Comparison of ENCODE assay signal across 8 mouse cellular contexts in genomic region chr15:79357036-79357911, GRCm38 (mm10). TPM values are rescaled to one million over a fixed set of nuclear protein-coding genes. Genes with fewer than 3 reads are reported as not detected.
DNase-seq lines count a peak whose midpoint lies in the region; ATAC-seq and TF ChIP-seq lines count a peak whose summit lies in the region.

No protein-coding gene starts in this region.

- intact Hi-C loops in gastrocnemius, postnatal 14 days (cut with DNase I; ENCODE audit: low total_unique reads): no loop called here

- no peak for TF ChIP-seq EP300 in MEL (IDR thresholded peaks at IDR 0.05; ENCODE audit: low read depth in 1 of 2, low read length in 2 of 2)

- no peak for TF ChIP-seq CTCF in MEL (IDR thresholded peaks at IDR 0.05 in 2 of 3, conservative IDR thresholded peaks at IDR 0.05 in 1 of 3; ENCODE audit: control insufficient read depth in 1 of 3, insufficient read depth in 1 of 3, low read depth in 2 of 3, low read length in 3 of 3, poor library complexity in 1 of 3, severe bottlenecking in 1 of 3)
- TF ChIP-seq CTCF in small intestine, adult 2 months (IDR thresholded peaks at IDR 0.05; ENCODE audit: extremely low read depth, insufficient read length, insufficient replicate concordance, low read depth, low read length): 0 out of 2 replicates have a peak, but pooled peaks have one; percentile 11

- H3K9ac ChIP-seq in MEL (ENCODE audit: control insufficient read depth, low read depth, low read length, poor library complexity, severe bottlenecking): peak overlapping the region; percentile 58
- peak overlapping the region; percentile 75 for H3K9ac ChIP-seq in intestine, embryonic 16.5 days (ENCODE audit: low read depth, low read length)
- H3K9ac ChIP-seq in midbrain, embryonic 14.5 days (replicated peaks; ENCODE audit: low read length): peak overlapping the region; percentile 53

- TF ChIP-seq RAD21 in MEL (IDR thresholded peaks at IDR 0.05; ENCODE audit: low read depth, low read length): no peak

- H3K79me2 ChIP-seq in MEL (ENCODE audit: control insufficient read depth, insufficient read depth, low read length, poor library complexity): no peaks in the 10 kb centered on the region

- peak overlapping the region; percentile 48 to 60 for H3K4me3 ChIP-seq in MEL (ENCODE audit: control insufficient read depth in 1 of 2, insufficient read depth in 1 of 2, low read depth in 2 of 2, low read length in 2 of 2)
- peak overlapping the region; percentile 55 for H3K4me3 ChIP-seq in intestine, embryonic 16.5 days (ENCODE audit: low read length)
- H3K4me3 ChIP-seq in midbrain, embryonic 14.5 days (replicated peaks; ENCODE audit: low read depth, low read length): peak overlapping the region; percentile 44
- peak overlapping the region; percentile 65 for H3K4me3 ChIP-seq in small intestine, adult 2 months (ENCODE audit: low read depth, low read length)

- DNase-seq in MEL (ENCODE audit: low read depth, low spot score) (peak; percentile 57), liver (peak; percentile 87)
- peak; percentile 65 for DNase-seq in gastrocnemius, postnatal 14 days
- DNase-seq in midbrain, embryonic 14.5 days: peak; percentile 84
- DNase-seq in cerebellum, adult 8-10 months: no peak

- H3K9me3 ChIP-seq in MEL (replicated peaks; ENCODE audit: insufficient read depth, low read length): no peaks in the 10 kb centered on the region
- H3K9me3 ChIP-seq in intestine, embryonic 16.5 days (ENCODE audit: control insufficient read depth, low read length): no peaks in the 10 kb centered on the region
- H3K9me3 ChIP-seq in midbrain, embryonic 14.5 days (ENCODE audit: control insufficient read depth, low read length): no peaks in the 10 kb centered on the region

- H3K4me2 ChIP-seq in intestine, embryonic 16.5 days (ENCODE audit: low read depth, low read length): peak overlapping the region; percentile 94
- peak overlapping the region; percentile 95 for H3K4me2 ChIP-seq in midbrain, embryonic 14.5 days (ENCODE audit: low read length)

- TF ChIP-seq POLR2A in MEL (IDR thresholded peaks at IDR 0.05; ENCODE audit: control insufficient read depth in 1 of 2, insufficient read depth in 1 of 2, low read depth in 1 of 2, low read length in 2 of 2, poor library complexity in 1 of 2): peak; percentile 30 to 46; a peak in 1 of 4 replicates
- peak; percentile 60; the same call in 1 of the 2 replicates for TF ChIP-seq POLR2A in small intestine, adult 2 months (IDR thresholded peaks at IDR 0.05; ENCODE audit: low read depth, low read length)

- under 1% methylated on average over 77 of the region's 77 CpGs for WGBS in intestine, embryonic 16.5 days
- under 1% methylated on average over 77 of the region's 77 CpGs for WGBS in midbrain, embryonic 14.5 days
- WGBS in small intestine, adult 2 months: 1% methylated on average over 77 of the region's 77 CpGs

- peak; percentile 57 for ATAC-seq in common myeloid progenitor, adult 5-6 weeks (replicated peaks; ENCODE audit: low read depth, poor library complexity, severe bottlenecking)
- peak; percentile 86 for ATAC-seq in intestine, embryonic 16.5 days
- ATAC-seq in midbrain, embryonic 14.5 days (ENCODE audit: low FRiP score, low TSS enrichment): peak; percentile 72

- no peaks in the 10 kb centered on the region for H3K36me3 ChIP-seq in MEL (ENCODE audit: control insufficient read depth in 1 of 2, insufficient read depth in 2 of 2, low read length in 2 of 2)
- H3K36me3 ChIP-seq in intestine, embryonic 16.5 days (ENCODE audit: control insufficient read depth, insufficient read depth, low read length): peaks cover 7% of the 10 kb centered on the region; the same call in 1 of the 2 replicates
- H3K36me3 ChIP-seq in midbrain, embryonic 14.5 days (ENCODE audit: control insufficient read depth, insufficient read depth, low read length): peaks cover 16% of the 10 kb centered on the region
- H3K36me3 ChIP-seq in small intestine, adult 2 months (ENCODE audit: control insufficient read depth, insufficient read depth, low read length): peaks cover 8% of the 10 kb centered on the region; the same call in 1 of the 2 replicates

- H3K27me3 ChIP-seq in MEL (ENCODE audit: control insufficient read depth in 1 of 2, insufficient read depth in 2 of 2, low read length in 2 of 2): no peaks in the 10 kb centered on the region
- no peaks in the 10 kb centered on the region for H3K27me3 ChIP-seq in intestine, embryonic 16.5 days (replicated peaks; ENCODE audit: control insufficient read depth, insufficient read depth, low read length)
- peaks cover 24% of the 10 kb centered on the region for H3K27me3 ChIP-seq in midbrain, embryonic 14.5 days (ENCODE audit: control insufficient read depth, insufficient read depth, low read length)
- H3K27me3 ChIP-seq in small intestine, adult 2 months (ENCODE audit: control insufficient read depth, insufficient read depth, low read length): no peaks in the 10 kb centered on the region

- H3K4me1 ChIP-seq in MEL (ENCODE audit: control insufficient read depth in 1 of 2, insufficient read depth in 2 of 2, low read length in 2 of 2): peaks cover 0 to 3% of the 10 kb centered on the region in 2 experiments; a peak in 1 of 4 replicates
- H3K4me1 ChIP-seq in intestine, embryonic 16.5 days (ENCODE audit: control insufficient read depth, insufficient read depth, low read length): peaks cover 56% of the 10 kb centered on the region
- peaks cover 9% of the 10 kb centered on the region; the same call in 1 of the 2 replicates for H3K4me1 ChIP-seq in midbrain, embryonic 14.5 days (ENCODE audit: control insufficient read depth, insufficient read depth, low read length)
- peaks cover 39% of the 10 kb centered on the region for H3K4me1 ChIP-seq in small intestine, adult 2 months (ENCODE audit: control insufficient read depth, insufficient read depth, insufficient read length, low read length)

- H3K27ac ChIP-seq in MEL (ENCODE audit: control insufficient read depth, low read depth, low read length): no peak overlapping the region
- peak overlapping the region; percentile 87 for H3K27ac ChIP-seq in intestine, embryonic 16.5 days (ENCODE audit: low read length)
- H3K27ac ChIP-seq in midbrain, embryonic 14.5 days (replicated peaks; ENCODE audit: low read depth, low read length): no peak overlapping the region
- peak overlapping the region; percentile 51 for H3K27ac ChIP-seq in small intestine, adult 2 months (ENCODE audit: insufficient read depth, low read depth, low read length)

TF ChIP-seq in MEL, 35 proteins besides CTCF, POLR2A, EP300 and RAD21:
- TF ChIP-seq ELF1 (IDR thresholded peaks at IDR 0.05; ENCODE audit: low read depth, low read length): no peak
- no peak for TF ChIP-seq TAL1 (IDR thresholded peaks at IDR 0.05; ENCODE audit: low read length)
- no peak for TF ChIP-seq MYB (IDR thresholded peaks at IDR 0.05; ENCODE audit: low read depth, low read length)
- no peak for TF ChIP-seq ZC3H11A (IDR thresholded peaks at IDR 0.05; ENCODE audit: low read depth, low read length)
- TF ChIP-seq MAX (IDR thresholded peaks at IDR 0.05; ENCODE audit: low read length): peak; percentile 87
- no peak for TF ChIP-seq E2F4 (IDR thresholded peaks at IDR 0.05; ENCODE audit: borderline replicate concordance, low read depth, low read length)
- TF ChIP-seq JUND (IDR thresholded peaks at IDR 0.05; ENCODE audit: low read depth, low read length): no peak
- no peak for TF ChIP-seq TCF12 (IDR thresholded peaks at IDR 0.05; ENCODE audit: low read depth, low read length)
- 0 out of 2 replicates have a peak, but pooled peaks have one; percentile 28 for TF ChIP-seq MYC (IDR thresholded peaks at IDR 0.05; ENCODE audit: low read depth, low read length)
- 0 out of 2 replicates have a peak, but pooled peaks have one; percentile 8 for TF ChIP-seq BHLHE40 (IDR thresholded peaks at IDR 0.05; ENCODE audit: borderline replicate concordance, low read depth, low read length)
- TF ChIP-seq ZKSCAN1 (IDR thresholded peaks at IDR 0.05; ENCODE audit: low read depth, low read length): no peak

RNA-seq across cellular contexts. Expression of gene Maff, which starts 10.9 kb away (rescaled TPM):
- 3.3 TPM in 2 replicates for total RNA-seq in MEL (2012; rRNA removed)
- polyA plus RNA-seq in MEL (2012; ENCODE audit: insufficient read depth in 1 of 2, insufficient read length in 2 of 2, low read depth in 1 of 2, low replicate concordance in 2 of 2, missing spikeins in 1 of 2): 1 to 10 TPM in 1 of 2 experiments, not detected in 1; 5.8 TPM
- total RNA-seq in common myeloid progenitor, adult 5-6 weeks (2017): 5.8 and 11.7 TPM in 2 replicates
- 1 to 10 TPM; 1.4 to 2.7 TPM for total RNA-seq in gastrocnemius, postnatal 14 days (2021)
- polyA plus RNA-seq in intestine, embryonic 16.5 days (2015; fragmentation: Nextera tagmentation; extraction: Ambion mirVana): 6.0 and 7.1 TPM in 2 replicates
- 1.0 and 1.2 TPM in 2 replicates for polyA plus RNA-seq in midbrain, embryonic 14.5 days (2014; fragmentation: Nextera tagmentation; extraction: Ambion mirVana)
- 9.4 and 28.5 TPM in 2 replicates for polyA plus RNA-seq in small intestine, adult 2 months (2012; rRNA removed)

RNA-seq across cellular contexts. Expression of gene Pla2g6, which starts 29.1 kb away (rescaled TPM):
- total RNA-seq in MEL (2012; rRNA removed): 11.8 and 12.0 TPM in 2 replicates
- 10 to 100 TPM in 1 of 2 experiments, not detected in 1; 24.7 TPM for polyA plus RNA-seq in MEL (2012; ENCODE audit: insufficient read depth in 1 of 2, insufficient read length in 2 of 2, low read depth in 1 of 2, low replicate concordance in 2 of 2, missing spikeins in 1 of 2)
- total RNA-seq in common myeloid progenitor, adult 5-6 weeks (2017): 7.8 and 16.9 TPM in 2 replicates
- total RNA-seq in gastrocnemius, postnatal 14 days (2021): 1 to 10 TPM; 9.0 to 9.8 TPM
- polyA plus RNA-seq in intestine, embryonic 16.5 days (2015; fragmentation: Nextera tagmentation; extraction: Ambion mirVana): 27.1 and 28.3 TPM in 2 replicates
- polyA plus RNA-seq in midbrain, embryonic 14.5 days (2014; fragmentation: Nextera tagmentation; extraction: Ambion mirVana): 26.0 and 28.2 TPM in 2 replicates
- polyA plus RNA-seq in small intestine, adult 2 months (2012; rRNA removed): 24.1 and 40.2 TPM in 2 replicates

RNA-seq across cellular contexts. Expression of gene Tmem184b, which starts 46.1 kb away (rescaled TPM):
- 7.2 and 7.5 TPM in 2 replicates for total RNA-seq in MEL (2012; rRNA removed)
- 10 to 100 TPM in 1 of 2 experiments, not detected in 1; 28.4 TPM for polyA plus RNA-seq in MEL (2012; ENCODE audit: insufficient read depth in 1 of 2, insufficient read length in 2 of 2, low read depth in 1 of 2, low replicate concordance in 2 of 2, missing spikeins in 1 of 2)
- total RNA-seq in common myeloid progenitor, adult 5-6 weeks (2017): 3.4 and 4.2 TPM in 2 replicates
- total RNA-seq in gastrocnemius, postnatal 14 days (2021): 10 to 100 TPM; 31.5 to 32.6 TPM
- 43.6 and 46.4 TPM in 2 replicates for polyA plus RNA-seq in intestine, embryonic 16.5 days (2015; fragmentation: Nextera tagmentation; extraction: Ambion mirVana)
- 32.2 and 36.6 TPM in 2 replicates for polyA plus RNA-seq in midbrain, embryonic 14.5 days (2014; fragmentation: Nextera tagmentation; extraction: Ambion mirVana)
- polyA plus RNA-seq in small intestine, adult 2 months (2012; rRNA removed): 80.3 and 168 TPM in 2 replicates

Comparison
In these comparisons a context has a peak if more than half of its experiments do, and no peak if none do; other contexts are left out.
1. H3K27ac ChIP-seq: peak in intestine, embryonic 16.5 days (single experiment) and small intestine, adult 2 months (single experiment); none in MEL (single experiment) and midbrain, embryonic 14.5 days (single experiment).
2. Peak in every context shown above with its lines, with median percentiles within 50 percentile points of each other: H3K4me3 ChIP-seq, H3K9ac ChIP-seq and ATAC-seq.